Mouse (Mus musculus) kidney, embryonic 16.5 days (tissue): ENCODE results near the gene Sufu. TPM values are rescaled to one million over a fixed set of nuclear protein-coding genes. Genes with fewer than 3 reads are reported as not detected.

ENCODE experiments used
- ATAC-seq: fragments of 200-750 bp; cut with Nextera tagmentation; 2 replicates; pipeline ENCODE4 v1.8.0; 2017; ENCODE audit warnings: moderate TSS enrichment; ENCODE audit not compliant: low FRiP score, low TSS enrichment
- H3K27ac ChIP-seq: fragments of 300-500 bp; sonication (generic); 2 replicates; pipeline ENCODE4 v1.5.1; 2014; ENCODE audit warnings: low read length
- H3K27me3 ChIP-seq: fragments of 300-500 bp; sonication (generic); 2 replicates; pipeline ENCODE4 v1.6.1; 2014; ENCODE audit warnings: low read length, control low read depth, mixed read lengths; ENCODE audit not compliant: insufficient read depth
- H3K36me3 ChIP-seq: fragments of 300-500 bp; sonication (generic); 2 replicates; pipeline ENCODE4 v1.6.1; 2014; ENCODE audit warnings: low read length, control low read depth, mixed read lengths; ENCODE audit not compliant: insufficient read depth
- H3K4me1 ChIP-seq: fragments of 300-500 bp; sonication (generic); 2 replicates; pipeline ENCODE4 v1.6.1; 2014; ENCODE audit warnings: low read length, control low read depth, mixed read lengths; ENCODE audit not compliant: insufficient read depth
- H3K4me2 ChIP-seq: fragments of 300-500 bp; sonication (generic); replicated peaks from 2 replicates; pipeline ENCODE4 v1.6.1; 2014; ENCODE audit warnings: low read depth, low read length
- H3K4me3 ChIP-seq: fragments of 300-500 bp; sonication (generic); 2 replicates; pipeline ENCODE4 v1.5.1; 2014; ENCODE audit warnings: mild to moderate bottlenecking, low read length
- H3K9ac ChIP-seq: fragments of 300-500 bp; sonication (generic); replicated peaks from 2 replicates; pipeline ENCODE4 v1.6.1; 2014; ENCODE audit warnings: low read length
- H3K9me3 ChIP-seq: fragments of 300-500 bp; sonication (generic); 2 replicates; pipeline ENCODE4 v1.6.1; 2016; ENCODE audit warnings: low read length, control low read depth
- WGBS: fragments of 180-500 bp; shearing (Covaris S2); extraction: QIAGEN DNeasy Blood & Tissue Kit; methylation state at CpG from one replicate; pipeline ENCODE4 v1.1.7; 2014; 5-methylcytosine and 5-hydroxymethylcytosine counted together
- polyA plus RNA-seq: library from polyadenylated mRNA; unstranded; fragments of >200 nt; fragmentation: Nextera tagmentation; extraction: Ambion mirVana; gene quantifications from 2 replicates; pipeline ENCODE4 v1.2.1, GENCODE M21; 2015

The Sufu gene
- 50.7 and 54.0 TPM in 2 replicates for polyA plus RNA-seq

GRCm38 (mm10) chr19:46396686-46397435 lies at the start of gene Sufu:
TSS of gene Sufu (plus strand) at chr19:46396896.
- ATAC-seq = peak; percentile 87

DNA sequence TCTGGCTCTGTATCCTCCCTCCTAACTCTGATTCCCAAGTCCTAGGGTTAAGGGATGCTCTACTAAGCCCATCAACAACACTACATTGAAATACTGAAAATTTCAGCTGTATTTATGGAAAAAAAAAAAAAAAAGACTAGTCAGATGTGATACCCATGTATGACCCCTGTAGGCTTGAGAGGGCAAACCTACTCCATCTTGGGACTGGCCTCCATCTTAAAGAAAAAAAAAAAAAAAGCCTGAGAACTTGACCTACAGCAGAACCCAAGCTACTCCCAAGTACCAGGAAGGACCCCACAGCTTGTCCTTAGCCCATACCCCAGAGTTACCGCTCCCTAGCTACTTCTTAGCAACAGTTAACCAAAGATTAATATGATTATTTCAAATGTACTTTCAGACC lies 49.5 kb upstream of the Sufu start:
- Histone ChIP-seq H3K4me3 (no peak overlapping the region), H3K9me3 (no peaks in the 10 kb centered on the region), H3K27me3 (0 out of 2 replicates have a peak, but pooled peaks cover 2% of the 10 kb centered on the region), H3K36me3 (no peaks in the 10 kb centered on the region), H3K4me2 (no peak overlapping the region), H3K27ac (no peak overlapping the region), H3K4me1 (peaks cover 17% of the 10 kb centered on the region), H3K9ac (no peak overlapping the region)
- no peak for ATAC-seq
- 97% methylated on average over 1 of the region's 1 CpGs for WGBS

More at GRCm38 (mm10) chr19:46396686-46397435, at the start of gene Sufu:
- Histone ChIP-seq H3K27me3 (no peaks in the 10 kb centered on the region), H3K9ac (peak within 1 kb of the TSS; percentile 87), H3K27ac (peak within 1 kb of the TSS; percentile 81), H3K36me3 (peaks cover 6% of the 10 kb centered on the region; the same call in 1 of the 2 replicates), H3K9me3 (no peaks in the 10 kb centered on the region), H3K4me2 (peak within 1 kb of the TSS; percentile 71), H3K4me3 (peak within 1 kb of the TSS; percentile 96), H3K4me1 (peaks cover 45% of the 10 kb centered on the region)
- 1% methylated on average over 55 of the region's 57 CpGs for WGBS

DNA sequence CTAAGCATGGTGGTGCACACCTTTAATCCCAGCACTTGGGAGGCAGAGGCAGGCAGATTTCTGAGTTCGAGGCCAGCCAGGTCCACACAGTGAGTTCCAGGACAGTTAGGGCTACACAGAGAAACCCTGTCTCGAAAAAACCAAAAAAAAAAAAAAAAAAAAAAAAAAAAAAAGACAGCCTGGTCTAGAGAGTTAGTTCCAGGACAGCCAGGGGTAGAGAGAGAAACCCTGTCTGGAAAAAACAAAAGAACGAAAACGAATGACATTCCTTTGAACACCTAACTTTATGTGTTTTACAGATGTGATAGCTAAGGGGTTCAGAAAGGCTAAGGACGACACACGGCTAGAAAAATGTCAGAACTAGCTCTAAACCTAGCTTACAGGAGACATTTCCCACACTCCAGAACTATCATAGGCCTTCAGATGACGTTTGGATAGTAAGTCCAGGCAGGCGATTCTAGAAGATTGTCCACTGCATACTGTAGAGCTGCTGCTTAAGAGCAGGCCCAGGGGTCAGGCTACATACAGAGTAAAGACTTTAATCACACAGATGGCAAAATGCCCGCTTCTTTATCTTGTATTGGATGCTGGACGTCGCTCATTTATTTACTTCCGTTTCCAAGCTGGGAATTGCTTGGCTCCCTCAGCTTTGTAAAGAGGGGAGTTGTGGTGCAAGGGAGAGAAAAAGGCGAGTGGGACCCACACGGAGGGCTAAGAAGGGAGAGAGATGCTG lies 48.6 kb upstream of the Sufu start:
- Histone ChIP-seq H3K9me3 (no peaks in the 10 kb centered on the region), H3K4me1 (peaks cover 17% of the 10 kb centered on the region), H3K4me2 (peak overlapping the region; percentile 96), H3K4me3 (peak overlapping the region; percentile 72), H3K9ac (peak overlapping the region; percentile 86), H3K27ac (peak overlapping the region; percentile 77), H3K27me3 (0 out of 2 replicates have a peak, but pooled peaks cover 2% of the 10 kb centered on the region), H3K36me3 (no peaks in the 10 kb centered on the region)
- 29% methylated on average over 14 of the region's 14 CpGs for WGBS
- no peak for ATAC-seq

- Histone ChIP-seq H3K27ac (peak overlapping the region; percentile 77), H3K4me3 (peak overlapping the region; percentile 72), H3K27me3 (no peaks in the 10 kb centered on the region), H3K36me3 (no peaks in the 10 kb centered on the region), H3K4me1 (peaks cover 17% of the 10 kb centered on the region), H3K4me2 (peak overlapping the region; percentile 96), H3K9me3 (no peaks in the 10 kb centered on the region), H3K9ac (peak overlapping the region; percentile 86)
- WGBS = under 1% methylated on average over 65 of the region's 78 CpGs
- ATAC-seq = peak; percentile 91
Measured at GRCm38 (mm10) chr19:46348761-46349458, 47.8 kb upstream of the Sufu start.

DNA sequence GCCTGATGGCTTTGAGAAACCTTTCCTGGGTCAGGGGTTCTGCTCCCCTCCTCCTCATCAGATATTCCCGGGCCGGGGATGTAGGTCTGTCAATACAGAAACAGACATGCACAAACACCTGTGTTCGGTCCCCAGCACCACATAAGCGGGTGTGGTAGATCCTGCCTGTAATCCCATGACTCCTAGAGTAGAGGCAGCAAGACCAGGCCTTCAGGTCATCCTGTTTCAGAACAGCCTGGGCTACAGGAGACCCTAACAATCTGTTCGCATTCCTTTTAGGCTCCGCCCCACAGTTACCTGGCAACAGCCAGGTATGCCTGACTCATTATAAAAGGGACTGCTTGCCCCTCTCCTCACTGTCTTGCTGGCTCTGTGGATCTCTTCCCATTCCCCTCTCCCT lies 47.1 kb upstream of the Sufu start:
- Histone ChIP-seq H3K4me2 (peak overlapping the region; percentile 96), H3K27ac (no peak overlapping the region), H3K36me3 (no peaks in the 10 kb centered on the region), H3K4me3 (peak overlapping the region; percentile 72), H3K9me3 (no peaks in the 10 kb centered on the region), H3K27me3 (no peaks in the 10 kb centered on the region), H3K9ac (peak overlapping the region; percentile 86), H3K4me1 (peaks cover 17% of the 10 kb centered on the region)
- 24% methylated on average over 6 of the region's 6 CpGs for WGBS
- ATAC-seq = peak; percentile 41; the same call in 1 of the 2 replicates

DNA sequence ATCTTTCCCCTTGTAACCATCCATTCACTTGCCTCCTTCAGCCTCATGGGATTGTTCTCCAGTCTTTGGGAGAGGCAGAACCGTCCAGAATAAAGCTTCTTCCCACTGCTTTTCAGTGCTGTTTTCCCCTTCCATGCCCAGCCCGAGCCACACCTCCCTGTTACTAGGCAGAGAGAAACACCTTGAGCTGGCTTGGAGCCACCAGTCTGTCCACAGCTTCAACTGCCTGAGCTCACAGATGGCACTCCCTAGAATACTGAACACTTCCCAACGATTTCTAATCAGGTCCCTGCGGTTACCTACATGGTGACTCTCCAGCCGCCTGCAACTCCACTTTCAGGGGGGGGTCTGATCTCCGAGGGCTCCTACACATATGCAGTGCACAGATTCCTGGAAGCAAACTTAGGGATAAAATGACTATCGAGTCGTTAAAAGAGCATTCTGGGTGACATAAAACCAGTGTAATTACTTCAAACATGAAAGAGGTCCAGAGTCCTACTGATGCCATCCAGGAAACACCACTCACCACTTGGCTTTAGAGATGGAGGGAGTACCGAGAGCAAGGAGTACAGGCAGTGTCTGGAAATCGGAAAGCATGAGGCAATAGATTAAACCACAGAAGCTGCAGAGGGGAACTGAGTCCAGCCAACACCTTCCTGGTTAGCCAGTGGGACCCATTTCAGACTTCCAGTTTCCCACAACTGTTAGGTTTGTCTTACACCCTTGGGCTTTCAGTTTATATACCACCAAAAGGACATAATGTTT lies 46.3 kb upstream of the Sufu start, which contains the start of gene 2310034G01Rik:
Gene 2310034G01Rik (minus strand): TSS at position 135 of the 765 bp plus-strand sequence.
- Histone ChIP-seq H3K36me3 (no peaks in the 10 kb centered on the region), H3K27me3 (peaks cover under 1% of the 10 kb centered on the region; the same call in 1 of the 2 replicates), H3K27ac (peak within 1 kb of the TSS; percentile 77; the same call in 1 of the 2 replicates), H3K4me3 (peak within 1 kb of the TSS; percentile 72), H3K4me2 (peak within 1 kb of the TSS; percentile 96), H3K4me1 (peaks cover 17% of the 10 kb centered on the region), H3K9me3 (no peaks in the 10 kb centered on the region), H3K9ac (peak within 1 kb of the TSS; percentile 86)
- 59% methylated on average over 10 of the region's 10 CpGs for WGBS
- no peak for ATAC-seq

- Histone ChIP-seq H3K27me3 (peaks cover 6% of the 10 kb centered on the region; the same call in 1 of the 2 replicates), H3K9ac (peak overlapping the region; percentile 74), H3K4me1 (peaks cover 13% of the 10 kb centered on the region), H3K4me2 (peak overlapping the region; percentile 90), H3K9me3 (no peaks in the 10 kb centered on the region), H3K36me3 (no peaks in the 10 kb centered on the region), H3K27ac (no peak overlapping the region), H3K4me3 (peak overlapping the region; percentile 60)
- WGBS = under 1% methylated on average over 28 of the region's 29 CpGs
- peak; percentile 86 for ATAC-seq
Measured at GRCm38 (mm10) chr19:46356701-46357138, 40.0 kb upstream of the Sufu start.

- no peaks in the 10 kb centered on the region for H3K9me3 ChIP-seq
- WGBS = 13% methylated on average over 25 of the region's 25 CpGs
- ATAC-seq = peak; percentile 68
Measured at GRCm38 (mm10) chr19:46357344-46358280, 39.1 kb upstream of the Sufu start.

More at GRCm38 (mm10) chr19:46357344-46358280, 39.1 kb upstream of the Sufu start:
- H3K4me1 ChIP-seq = peaks cover 13% of the 10 kb centered on the region
- H3K4me2 ChIP-seq = peak overlapping the region; percentile 90
- peak overlapping the region; percentile 74 for H3K9ac ChIP-seq
- H3K27me3 ChIP-seq = peaks cover 6% of the 10 kb centered on the region; the same call in 1 of the 2 replicates
- peak overlapping the region; percentile 3; the same call in 1 of the 2 replicates for H3K27ac ChIP-seq
- no peaks in the 10 kb centered on the region for H3K36me3 ChIP-seq
- peak overlapping the region; percentile 60 for H3K4me3 ChIP-seq
